Mouse (Mus musculus) olfactory bulb, adult 2 months (tissue): ENCODE measurements around the gene Cxcl17.

Experiments used
- CTCF ChIP-seq: fragments of 200-500 bp; IDR thresholded peaks from 2 replicates; pipeline ENCODE4 v1.5.1; 2012; ENCODE audit warnings: low read depth, mild to moderate bottlenecking, low read length, moderate library complexity; ENCODE audit not compliant: insufficient read depth
- POLR2A ChIP-seq: fragments of 200-500 bp; IDR thresholded peaks from 2 replicates; pipeline ENCODE4 v1.6.1; 2012; ENCODE audit warnings: mild to moderate bottlenecking, low read depth, low read length, moderate library complexity; ENCODE audit not compliant: insufficient read depth

- TF ChIP-seq POLR2A, result no peak
- no peak for TF ChIP-seq CTCF
These were observed 17.9 kb downstream of the Cxcl17 start for GRCm38 (mm10) chr7:25394754-25395153.
